Mouse (Mus musculus) left cerebral cortex, postnatal 10 days (tissue): ENCODE results near the gene Myom3. TPM values are rescaled to one million over a fixed set of nuclear protein-coding genes. Genes with fewer than 3 reads are reported as not detected.

Experiments
- DNase-seq, 2 experiments: peaks; one replicate each; pipeline ENCODE4 v3.0.0; 2021 to 2022; ENCODE audit warnings: low spot score in 2 of 2, mixed read lengths in 1 of 2; ENCODE audit errors: extremely low spot score in 1 of 2
- intact Hi-C: fragments of 180-260 bp; cut with DNase I; formaldehyde crosslinking; loops from one replicate; pipeline ENCODE4 v1.15.1; 2025
- total RNA-seq, 2 experiments: library from RNA; stranded (reverse); gene quantifications; 2 replicates each; pipeline ENCODE4 v1.2.3; 2021

The Myom3 gene
- total RNA-seq, 2 experiments from 2014 or later: 1.2 to 1.6 TPM

DNA sequence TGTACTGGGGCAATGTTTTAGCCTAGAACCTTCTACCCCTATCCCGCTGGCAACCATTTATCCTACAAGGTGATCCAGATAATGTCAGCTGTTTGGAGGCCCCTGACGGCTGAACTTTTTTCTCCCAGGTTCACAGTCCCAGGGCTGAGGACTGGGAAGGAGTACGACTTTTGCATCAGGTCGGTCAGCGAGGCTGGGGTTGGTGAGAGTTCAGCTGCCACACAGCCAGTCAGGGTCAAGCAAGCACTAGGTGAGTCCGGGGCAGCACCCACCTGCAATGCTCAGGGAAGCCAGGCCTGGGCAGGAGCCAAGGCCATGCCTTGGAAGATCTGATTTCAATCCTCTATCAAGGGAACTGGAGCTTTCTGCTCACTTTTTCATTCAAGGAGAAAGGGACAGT lies 27.8 kb downstream of the Myom3 start:
- intact Hi-C loops: no loop called here
- no peak for DNase-seq

DNA sequence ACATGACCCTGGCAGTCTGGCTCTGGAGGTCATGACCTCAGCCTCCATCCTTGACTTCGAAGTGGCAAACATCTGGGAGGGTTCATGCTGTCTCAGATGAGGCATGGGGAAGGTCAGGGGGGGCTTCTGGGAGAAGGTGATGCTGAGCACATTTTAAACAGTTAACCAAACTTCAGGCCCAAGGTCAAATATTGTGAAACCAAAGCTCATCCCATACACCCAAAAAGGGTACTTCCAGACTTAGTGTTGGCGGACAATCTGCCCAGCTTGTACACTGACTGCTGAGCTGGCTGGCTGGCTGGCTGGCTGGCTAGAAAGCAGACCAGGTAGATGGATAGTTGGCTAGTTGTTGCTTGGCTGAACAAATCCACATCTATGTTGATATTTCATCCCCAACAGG lies 29.6 kb downstream of the Myom3 start:
- no peak for DNase-seq
- intact Hi-C loops: no loop called here

DNA sequence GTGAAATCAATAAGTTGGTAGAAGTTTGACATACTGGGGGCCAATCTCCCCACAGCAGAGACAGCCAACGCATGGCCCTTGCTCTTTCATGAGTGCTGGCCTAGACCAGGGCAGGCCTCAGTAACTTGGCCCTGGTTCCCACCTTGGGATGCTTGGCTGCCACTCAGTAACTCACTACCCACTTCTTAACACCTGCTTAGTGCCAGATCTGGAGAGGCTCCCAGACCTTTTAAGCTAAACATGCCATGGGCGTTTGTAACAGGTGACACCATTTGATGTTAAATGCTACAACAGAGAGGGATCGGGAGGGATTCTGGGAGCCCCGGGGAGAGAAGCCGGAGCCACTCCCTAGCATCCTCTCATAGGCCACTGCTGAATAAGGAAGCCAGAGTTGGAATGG lies 33.3 kb downstream of the Myom3 start:
- no peak for DNase-seq
- intact Hi-C loops: no loop called here

GRCm38 (mm10) chr4:135797931-135798330 lies 38.4 kb downstream of the Myom3 start:
- intact Hi-C loops: no loop called here
- peak; percentile 34 to 65 for DNase-seq

- intact Hi-C loops: loop anchor here (2.0 kb wide), 1 partner anchor 75 kb away; no protein-coding TSS in a partner anchor
- DNase-seq: peak; percentile 78 to 86
These were observed 42.0 kb downstream of the Myom3 start for GRCm38 (mm10) chr4:135801543-135801942.

DNA sequence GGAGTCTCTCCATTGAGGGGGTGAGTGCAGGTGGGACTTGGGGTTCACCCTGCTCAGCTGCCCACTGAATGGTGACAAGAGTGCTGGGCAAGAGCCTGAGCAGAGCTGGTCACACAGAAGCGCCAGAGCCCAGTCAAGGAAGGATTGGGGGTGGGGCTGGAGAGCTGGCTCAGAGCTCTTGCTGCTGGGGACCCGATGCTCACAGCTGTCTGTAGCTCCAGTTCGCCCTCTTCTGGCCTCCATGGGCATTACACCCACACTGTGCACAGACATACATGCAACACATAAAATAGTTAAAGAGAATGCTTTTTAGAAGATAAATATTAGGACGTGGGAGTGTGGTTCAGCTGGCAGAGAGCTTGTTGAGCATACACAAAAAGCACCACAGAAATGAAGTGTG lies 43.8 kb downstream of the Myom3 start:
- intact Hi-C loops: loop anchor here (2.0 kb wide), 1 partner anchor 118 kb away; the partner anchor contains the start of gene Fuca1
- no peak for DNase-seq

DNA sequence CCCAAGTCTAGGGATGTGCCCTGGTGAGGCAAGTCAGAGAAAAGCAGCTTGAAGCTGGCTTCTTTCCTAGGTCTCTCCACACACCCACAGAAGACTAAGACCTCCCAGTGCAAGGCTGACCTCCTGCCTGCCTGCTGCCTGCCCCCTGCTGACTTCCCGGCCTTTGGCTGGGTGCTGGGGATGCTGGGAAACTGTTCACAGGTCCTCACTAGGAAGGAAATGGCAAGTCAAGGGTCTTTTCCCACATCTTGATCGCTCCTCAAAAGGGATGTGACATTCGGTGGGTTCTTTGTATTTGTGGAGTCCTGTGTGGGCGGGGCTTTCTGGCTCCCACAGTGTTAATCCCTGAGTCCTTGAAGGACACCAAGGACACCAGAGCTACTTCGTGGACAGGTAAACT lies 44.7 kb downstream of the Myom3 start:
- DNase-seq: no peak
- intact Hi-C loops: no loop called here

GRCm38 (mm10) chr4:135814896-135815295 lies 55.4 kb downstream of the Myom3 start:
- no peak for DNase-seq
- intact Hi-C loops: no loop called here

GRCm38 (mm10) chr4:135816905-135817622 lies 57.5 kb downstream of the Myom3 start:
- intact Hi-C loops: no loop called here
- DNase-seq: no peak

DNA sequence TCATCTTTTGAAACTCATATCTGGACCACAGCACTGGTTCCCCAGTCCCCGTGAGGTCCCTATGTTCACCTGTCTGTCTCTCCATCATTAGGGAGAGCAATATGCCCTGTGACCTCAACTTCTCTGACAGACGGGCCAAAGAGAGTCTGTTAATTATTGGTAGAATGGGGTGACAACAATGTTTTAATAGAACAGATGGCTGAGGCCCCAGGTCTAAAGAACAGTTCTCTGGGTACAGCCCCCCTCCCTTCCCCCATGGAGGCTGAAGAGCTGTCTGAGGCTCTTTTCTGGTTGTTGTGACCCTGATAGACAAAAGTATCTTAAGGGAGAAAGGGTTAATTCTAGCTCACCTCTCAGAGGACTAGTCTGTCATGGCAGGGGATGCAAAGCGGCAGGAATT lies 58.9 kb downstream of the Myom3 start:
- intact Hi-C loops: no loop called here
- DNase-seq: no peak

GRCm38 (mm10) chr4:135819826-135820526 lies 60.5 kb downstream of the Myom3 start:
- intact Hi-C loops: no loop called here

GRCm38 (mm10) chr4:135821772-135822171 lies 62.3 kb downstream of the Myom3 start:
- DNase-seq: no peak
- intact Hi-C loops: no loop called here

More at GRCm38 (mm10) chr4:135819826-135820526, 60.5 kb downstream of the Myom3 start:
- DNase-seq: peak in 1 of 2 experiments; percentile 53

- DNase-seq: peak in 1 of 2 experiments; percentile 52
- intact Hi-C loops: no loop called here
These were observed 63.8 kb downstream of the Myom3 start for GRCm38 (mm10) chr4:135823298-135823697.

DNA sequence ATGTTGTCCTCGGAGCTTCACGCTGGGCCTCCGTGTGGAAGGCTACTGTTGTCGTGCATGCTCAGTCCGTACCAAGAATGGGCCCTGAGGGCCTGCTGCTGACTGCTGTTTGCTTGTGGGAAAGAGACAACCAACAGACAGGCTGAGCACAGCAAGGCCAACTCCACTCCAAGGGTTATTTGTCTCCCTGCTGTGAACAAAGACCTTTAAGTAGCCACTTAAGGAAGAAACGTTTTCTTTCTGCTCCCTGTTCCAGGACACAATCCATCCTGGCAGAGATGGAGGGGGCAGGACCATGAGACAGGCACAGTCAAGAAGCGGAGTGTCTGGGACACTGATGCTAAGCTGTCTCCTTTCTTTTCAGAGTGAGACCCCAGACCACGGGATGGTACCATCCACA lies 64.7 kb downstream of the Myom3 start:
- DNase-seq: no peak
- intact Hi-C loops: no loop called here

GRCm38 (mm10) chr4:135828491-135828890 lies 69.0 kb downstream of the Myom3 start:
- DNase-seq: peak; percentile 84 to 88
- intact Hi-C loops: loop anchor here (5.0 kb wide), 1 partner anchor 44 kb away; the partner anchor contains the start of gene Pnrc2

GRCm38 (mm10) chr4:135832070-135832469 lies 72.6 kb downstream of the Myom3 start:
- DNase-seq: no peak
- intact Hi-C loops: no loop called here

DNA sequence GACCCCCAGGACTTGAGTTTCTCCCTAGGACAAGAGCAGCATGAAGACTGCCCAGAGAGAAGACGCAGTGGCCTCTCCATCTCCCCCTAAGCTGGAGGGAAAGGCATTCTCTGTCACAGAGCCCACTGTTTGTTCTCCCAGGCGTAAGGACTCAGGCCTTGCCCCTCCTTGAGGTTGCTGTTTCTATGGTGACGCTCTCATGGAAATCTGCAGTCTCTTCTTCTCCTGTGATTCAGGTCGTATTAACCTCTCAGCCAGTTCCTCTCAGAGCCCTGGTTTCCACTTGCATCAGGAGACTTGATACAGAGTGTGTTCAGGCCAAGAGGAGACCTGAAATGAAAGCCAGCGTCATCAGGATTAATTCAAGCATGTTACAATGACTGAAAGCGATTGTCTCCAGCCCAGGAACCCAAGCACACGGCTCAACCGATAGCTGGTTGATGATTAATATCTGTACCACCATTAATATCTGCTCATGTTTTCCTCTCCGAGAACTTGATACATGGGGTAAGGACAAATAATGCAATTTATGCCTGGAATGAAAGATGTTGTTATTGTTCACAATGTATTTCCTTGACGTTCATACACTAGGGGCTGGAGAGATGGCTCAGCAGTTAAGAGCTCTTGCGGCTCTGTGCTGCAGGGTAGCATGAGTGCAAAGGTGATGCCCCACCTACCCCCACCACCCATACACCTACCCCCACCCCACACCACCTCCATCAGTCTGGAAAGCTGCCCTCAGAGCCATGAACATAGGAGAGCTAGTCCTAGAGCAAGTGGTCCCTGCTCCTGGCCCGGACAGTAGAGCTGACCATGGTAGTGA lies 74.0 kb downstream of the Myom3 start:
- intact Hi-C loops: no loop called here

DNA sequence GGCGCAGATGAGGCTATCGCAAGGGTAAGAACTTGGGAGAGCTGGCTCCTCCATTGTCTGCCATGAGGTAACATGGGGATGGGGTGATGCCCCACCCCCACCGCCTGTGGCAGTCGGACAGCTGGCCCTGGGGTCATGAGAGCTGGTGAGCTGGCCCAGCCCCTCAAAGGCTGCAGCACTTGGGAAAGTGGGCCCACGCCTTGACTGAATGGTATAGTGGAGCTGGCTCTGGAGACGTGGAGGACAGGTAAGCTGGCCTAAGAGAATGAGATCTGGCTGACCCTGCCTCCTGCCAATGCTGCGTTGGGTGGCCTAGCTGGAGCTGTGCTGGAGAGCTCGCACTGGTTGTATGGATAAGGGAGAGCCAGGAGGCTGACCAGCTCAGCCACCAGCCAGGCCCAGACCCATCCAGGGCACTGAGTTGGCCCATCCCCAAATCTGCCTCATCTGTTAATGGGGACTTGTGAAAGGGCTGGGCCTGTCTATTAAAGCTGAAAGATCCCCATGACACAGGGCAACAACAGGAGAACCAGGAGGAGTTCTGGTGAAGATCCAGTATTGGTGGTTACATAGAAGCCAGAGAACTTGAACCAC lies 74.7 kb downstream of the Myom3 start:
- DNase-seq: no peak
- intact Hi-C loops: no loop called here

More for the DNA sequence above, 74.0 kb downstream of the Myom3 start:
- no peak for DNase-seq

DNA sequence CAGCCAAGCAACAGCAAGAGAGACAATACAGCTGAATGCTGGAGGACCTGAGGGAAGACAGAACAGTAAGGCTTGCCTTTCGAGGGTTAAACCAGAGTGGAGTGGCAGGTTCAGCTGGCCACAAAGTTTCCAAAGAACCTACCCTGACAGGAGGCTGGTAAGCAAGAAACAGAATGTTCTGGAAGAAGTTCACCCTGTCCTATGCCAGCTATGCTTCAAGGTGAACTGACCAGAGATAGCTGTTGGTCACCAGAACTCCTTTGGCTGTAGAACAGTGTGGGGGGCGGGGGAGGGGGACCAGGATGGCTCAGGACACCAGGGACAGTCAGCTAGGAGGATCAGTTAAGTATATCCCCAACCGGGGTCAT lies 79.4 kb downstream of the Myom3 start:
- intact Hi-C loops: no loop called here
- DNase-seq: no peak
